Mouse (Mus musculus) forebrain, postnatal 0 days (tissue): ENCODE measurements at regions not wholly inside any gene's neighbourhood (a gene's known extent, or its start where the extent isn't known, plus 50 kb on each side); places are given as distances from the start of the nearest gene placed in this dataset.
A peak's percentile ranks its signal among the peaks of the same experiment; 100 is the strongest.

ENCODE experiments used
- ATAC-seq: fragments of 200-750 bp; cut with Nextera tagmentation; 2 replicates; pipeline ENCODE4 v1.8.0; 2017; ENCODE audit warnings: mild to moderate bottlenecking, moderate library complexity
- DNase-seq: peaks from one replicate; pipeline ENCODE4 v3.0.0-alpha.2; 2015
- H3K27ac ChIP-seq: fragments of 300-500 bp; sonication (generic); 2 replicates; pipeline ENCODE4 v1.5.1; 2014; ENCODE audit warnings: low read depth, mild to moderate bottlenecking, antibody characterized with exemption, low read length, moderate library complexity, mixed read lengths
- H3K27me3 ChIP-seq: fragments of 300-500 bp; sonication (generic); 2 replicates; pipeline ENCODE4 v1.6.1; 2014; ENCODE audit warnings: mild to moderate bottlenecking, low read length, mixed read lengths; ENCODE audit not compliant: insufficient read depth
- H3K36me3 ChIP-seq: fragments of 300-500 bp; sonication (generic); 2 replicates; pipeline ENCODE4 v1.6.1; 2014; ENCODE audit warnings: mild to moderate bottlenecking, moderate library complexity; ENCODE audit not compliant: insufficient read depth
- H3K4me1 ChIP-seq: fragments of 300-500 bp; sonication (generic); 2 replicates; pipeline ENCODE4 v1.6.1; 2014; ENCODE audit warnings: antibody characterized with exemption; ENCODE audit not compliant: insufficient read depth
- H3K4me2 ChIP-seq: fragments of 300-500 bp; sonication (generic); 2 replicates; pipeline ENCODE4 v1.6.1; 2014; ENCODE audit warnings: low read depth, mild to moderate bottlenecking, moderate library complexity
- H3K4me3 ChIP-seq: fragments of 300-500 bp; sonication (generic); 2 replicates; pipeline ENCODE4 v1.5.1; 2014; ENCODE audit warnings: low read depth, low read length, mixed read lengths
- H3K9ac ChIP-seq: fragments of 300-500 bp; sonication (generic); 2 replicates; pipeline ENCODE4 v1.6.1; 2014; ENCODE audit warnings: mild to moderate bottlenecking
- H3K9me3 ChIP-seq: fragments of 300-500 bp; sonication (generic); 2 replicates; pipeline ENCODE4 v1.6.1; 2016; ENCODE audit warnings: low read length
- CTCF ChIP-seq: sonication (generic); IDR thresholded peaks from 2 replicates; pipeline ENCODE4 v1.5.1; 2016; ENCODE audit warnings: antibody characterized with exemption, control low read depth, low read depth
- WGBS: fragments of 180-500 bp; shearing (Covaris S2); extraction: QIAGEN DNeasy Blood & Tissue Kit; methylation state at CpG from one replicate; pipeline ENCODE4 v1.1.7; 2014; 5-methylcytosine and 5-hydroxymethylcytosine counted together

DNA sequence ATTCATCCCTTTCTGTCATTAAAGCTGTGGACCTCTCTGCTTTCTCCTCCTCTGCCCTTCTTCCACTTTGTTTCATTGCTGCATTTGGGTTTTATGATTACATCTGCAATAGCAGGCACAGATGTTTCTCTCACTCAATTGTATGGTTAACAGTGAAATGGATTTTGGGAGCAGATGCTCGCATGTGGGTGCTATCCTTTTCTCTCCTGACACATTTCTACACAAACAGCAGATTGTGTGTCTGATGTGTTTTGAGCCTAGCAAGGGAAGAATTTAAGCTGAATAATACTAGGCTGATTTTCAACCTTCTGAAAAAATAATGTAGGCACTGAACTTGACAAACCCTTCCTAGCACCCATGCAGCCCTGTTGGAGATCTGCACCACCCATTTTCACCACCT, 56.9 kb upstream of the Ldoc1 start:
- ATAC-seq (no peak), DNase-seq (peak; percentile 3)
- Histone ChIP-seq H3K9me3 (no peaks in the 10 kb centered on the region), H3K9ac (no peak overlapping the region), H3K27ac (no peak overlapping the region), H3K4me1 (no peaks in the 10 kb centered on the region), H3K4me3 (no peak overlapping the region), H3K4me2 (no peak overlapping the region), H3K27me3 (no peaks in the 10 kb centered on the region), H3K36me3 (no peaks in the 10 kb centered on the region)
- TF ChIP-seq CTCF: no peak
- 63% methylated on average over 1 of the region's 1 CpGs for WGBS

GRCm38 (mm10) chrX:61653077-61653476, 56.2 kb upstream of the Ldoc1 start:
- no peak overlapping the region for H3K4me2 ChIP-seq
- peak; percentile 67 for TF ChIP-seq CTCF
- no peak for ATAC-seq

More at GRCm38 (mm10) chrX:61653077-61653476, 56.2 kb upstream of the Ldoc1 start:
- H3K9ac ChIP-seq: no peak overlapping the region
- no peaks in the 10 kb centered on the region for H3K36me3 ChIP-seq
- no peaks in the 10 kb centered on the region for H3K4me1 ChIP-seq
- H3K27me3 ChIP-seq: no peaks in the 10 kb centered on the region
- WGBS: 51% methylated on average over 3 of the region's 3 CpGs
- no peak overlapping the region for H3K27ac ChIP-seq
- peak; percentile 52 for DNase-seq
- H3K4me3 ChIP-seq: no peak overlapping the region
- H3K9me3 ChIP-seq: no peaks in the 10 kb centered on the region
